Mouse (Mus musculus): Measurements from ENCODE around the gene Lrit2. TPM values are rescaled to one million over a fixed set of nuclear protein-coding genes. Genes with fewer than 3 reads are reported as not detected.

Lrit2 gene
- polyA plus RNA-seq, 1 experiment from 2014 or later, result not detected

DNA sequence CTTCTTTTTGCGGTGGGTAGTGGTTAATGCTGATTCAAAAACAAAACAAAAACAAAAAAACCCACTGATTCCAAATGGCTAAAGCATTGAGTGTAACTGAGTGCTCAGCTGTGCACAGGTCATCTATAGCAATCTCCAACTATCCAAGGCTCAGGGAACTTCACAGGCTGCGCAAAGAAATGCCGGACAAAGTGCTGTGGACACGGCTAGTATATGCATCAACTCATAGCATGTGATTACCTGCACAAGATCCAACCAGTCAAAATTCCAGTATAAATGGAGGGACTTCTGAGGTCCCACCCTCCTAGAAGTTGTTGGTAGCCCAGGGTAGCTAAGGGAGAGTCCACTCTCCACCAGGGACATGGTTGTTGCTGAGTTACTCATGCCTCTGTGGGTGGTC is 51.5 kb downstream of the Lrit2 start:
- 94% methylated on average over 4 of the region's 4 CpGs for WGBS
- ATAC-seq (ENCODE audit: low FRiP score), result no peak

More for the DNA sequence above, 51.5 kb downstream of the Lrit2 start:
- Histone ChIP-seq H3K36me3 (peaks cover 46% of the 10 kb centered on the region), H3K9ac (no peak overlapping the region), H3K27me3 (no peaks in the 10 kb centered on the region), H3K9me3 (replicated peaks) (no peaks in the 10 kb centered on the region), H3K27ac (no peak overlapping the region), H3K4me2 (replicated peaks) (no peak overlapping the region), H3K4me3 (no peak overlapping the region), H3K4me1 (no peaks in the 10 kb centered on the region)

Other genes with a start within 250 kb of the Lrit2 start
- gene Ccser2, start 99.2 kb upstream of the Lrit2 start, polyA plus RNA-seq (2016; fragmentation: Nextera tagmentation; extraction: Ambion mirVana), result 58.0 and 59.4 TPM in 2 replicates
- gene Rgr, start 19.0 kb upstream of the Lrit2 start, polyA plus RNA-seq (2016; fragmentation: Nextera tagmentation; extraction: Ambion mirVana), result not detected in 2 replicates
- not detected in 2 replicates for gene Lrit1, start 13.1 kb upstream of the Lrit2 start, polyA plus RNA-seq (2016; fragmentation: Nextera tagmentation; extraction: Ambion mirVana)
- gene Cdhr1, start 30.4 kb downstream of the Lrit2 start, polyA plus RNA-seq (2016; fragmentation: Nextera tagmentation; extraction: Ambion mirVana), result 1.8 and 2.4 TPM in 2 replicates
- not detected in 2 replicates for gene 2610528A11Rik, start 46.1 kb downstream of the Lrit2 start, polyA plus RNA-seq (2016; fragmentation: Nextera tagmentation; extraction: Ambion mirVana)
- 185 and 190 TPM in 2 replicates for gene Ghitm, start 67.3 kb downstream of the Lrit2 start, polyA plus RNA-seq (2016; fragmentation: Nextera tagmentation; extraction: Ambion mirVana)

Data from hindbrain, embryonic 12.5 days (tissue).